In genomic region chr3:55949148-55949547, GRCm38 (mm10) we compare ENCODE assay signal across 21 mouse cellular contexts.
"Had no signal": no experiment of that assay in that cellular context is flagged by ENCODE, and none has a peak within 500 bp of the region (broad histone marks: within the 10 kb centered on the region; RNA-seq: fewer than 3 reads in every experiment).

No protein-coding gene starts in this region.

- H3K27ac ChIP-seq: liver, embryonic 13.5 days; liver, embryonic 15.5 days; lung, embryonic 15.5 days; macrophage; midbrain, embryonic 13.5 days; midbrain, embryonic 15.5 days; neural tube, embryonic 12.5 days; stomach, embryonic 15.5 days; stomach, postnatal 0 days had no signal

- DNase-seq: liver, embryonic 13.5 days; liver, postnatal 0 days; lung, adult 2 months; lung, postnatal 10 days; right cerebral cortex, postnatal 25 days; right cerebral cortex, postnatal 4 days; spleen, adult 18-20 months; thymus, adult 2 months; thymus, postnatal 25 days; thymus, postnatal 4 days had no signal

- H3K36me3 ChIP-seq: liver, embryonic 13.5 days; liver, embryonic 15.5 days; lung, embryonic 15.5 days; stomach, embryonic 15.5 days had no signal

- H3K4me1 ChIP-seq: liver, embryonic 13.5 days; liver, embryonic 15.5 days; lung, embryonic 15.5 days; megakaryocyte, embryonic 14.5 days; midbrain, embryonic 13.5 days; midbrain, embryonic 15.5 days; neural tube, embryonic 12.5 days; stomach, embryonic 15.5 days had no signal

- H3K4me2 ChIP-seq: liver, embryonic 11.5 days; liver, embryonic 13.5 days; liver, embryonic 15.5 days; lung, embryonic 15.5 days; midbrain, embryonic 11.5 days; midbrain, embryonic 13.5 days; midbrain, embryonic 15.5 days; neural tube, embryonic 12.5 days; stomach, embryonic 15.5 days had no signal

- H3K9ac ChIP-seq: liver, embryonic 13.5 days; liver, embryonic 15.5 days; liver, postnatal 0 days; lung, embryonic 15.5 days; midbrain, embryonic 13.5 days; midbrain, embryonic 15.5 days; neural tube, embryonic 12.5 days; stomach, embryonic 15.5 days had no signal

- ATAC-seq: liver, postnatal 0 days; midbrain, embryonic 13.5 days; midbrain, embryonic 15.5 days had no signal

- H3K4me3 ChIP-seq: liver, embryonic 13.5 days; liver, embryonic 15.5 days; lung, embryonic 15.5 days; megakaryocyte, embryonic 14.5 days; midbrain, embryonic 13.5 days; midbrain, embryonic 15.5 days; neural tube, embryonic 12.5 days; stomach, embryonic 15.5 days had no signal

- H3K9me3 ChIP-seq: liver, embryonic 13.5 days; liver, embryonic 15.5 days; lung, embryonic 15.5 days; megakaryocyte, embryonic 14.5 days; midbrain, embryonic 13.5 days; midbrain, embryonic 15.5 days; neural tube, embryonic 12.5 days; stomach, embryonic 15.5 days had no signal

- H3K27me3 ChIP-seq: liver, embryonic 13.5 days; liver, embryonic 15.5 days; lung, embryonic 15.5 days; megakaryocyte, embryonic 14.5 days; midbrain, embryonic 13.5 days; midbrain, embryonic 15.5 days; neural tube, embryonic 12.5 days; stomach, embryonic 15.5 days had no signal
